Mouse (Mus musculus): Measurements from ENCODE around the gene Olfr544.
A peak's percentile ranks its signal among the peaks of the same experiment; 100 is the strongest.
"Not testable (repeated sequence)": the region's sequence is repeated elsewhere in the genome, so short reads cannot be mapped to it uniquely, and the experiment has no call there.

Gene Olfr544

GRCm38 (mm10) chr7:102509726-102510125 is 21.6 kb upstream of the Olfr544 start:
- no peaks in the 10 kb centered on the region for H3K9me3 ChIP-seq (ENCODE audit: low read length)
- H3K4me3 ChIP-seq (replicated peaks; ENCODE audit: low read length), result no peak overlapping the region
- peaks cover 47% of the 10 kb centered on the region for H3K27me3 ChIP-seq (ENCODE audit: insufficient read depth, low read length)
- no peaks in the 10 kb centered on the region for H3K36me3 ChIP-seq (ENCODE audit: insufficient read depth, low read length)
- H3K4me1 ChIP-seq (replicated peaks; ENCODE audit: low read depth, low read length), result peaks cover 10% of the 10 kb centered on the region; the same call in 1 of the 2 replicates
- TF ChIP-seq POU5F1 (IDR thresholded peaks at IDR 0.05; ENCODE audit: borderline replicate concordance, low read length) (no peak), CTCF (conservative IDR thresholded peaks at IDR 0.05; ENCODE audit: low read length) (no peak), NANOG (IDR thresholded peaks at IDR 0.05; ENCODE audit: borderline replicate concordance, low read length) (no peak)

GRCm38 (mm10) chr7:102508666-102509065 is 20.6 kb upstream of the Olfr544 start:
- Histone ChIP-seq H3K9me3 (ENCODE audit: low read length) (no peaks in the 10 kb centered on the region), H3K4me3 (replicated peaks; ENCODE audit: low read length) (no peak overlapping the region), H3K4me1 (replicated peaks; ENCODE audit: low read depth, low read length) (peaks cover 10% of the 10 kb centered on the region; the same call in 1 of the 2 replicates), H3K27me3 (ENCODE audit: insufficient read depth, low read length) (peaks cover 42% of the 10 kb centered on the region), H3K36me3 (ENCODE audit: insufficient read depth, low read length) (no peaks in the 10 kb centered on the region)
- no peak for TF ChIP-seq POU5F1 (IDR thresholded peaks at IDR 0.05; ENCODE audit: borderline replicate concordance, low read length)
- no peak for TF ChIP-seq NANOG (IDR thresholded peaks at IDR 0.05; ENCODE audit: borderline replicate concordance, low read length)
- no peak for TF ChIP-seq CTCF (conservative IDR thresholded peaks at IDR 0.05; ENCODE audit: low read length)

- H3K4me3 ChIP-seq (replicated peaks; ENCODE audit: low read length), result no peak overlapping the region
- H3K9me3 ChIP-seq (ENCODE audit: low read length), result no peaks in the 10 kb centered on the region
- peaks cover 5% of the 10 kb centered on the region; the same call in 1 of the 2 replicates for H3K4me1 ChIP-seq (replicated peaks; ENCODE audit: low read depth, low read length)
- H3K27me3 ChIP-seq (ENCODE audit: insufficient read depth, low read length), result peaks cover 37% of the 10 kb centered on the region
- TF ChIP-seq POU5F1 (IDR thresholded peaks at IDR 0.05; ENCODE audit: borderline replicate concordance, low read length) (no peak), CTCF (conservative IDR thresholded peaks at IDR 0.05; ENCODE audit: low read length) (no peak), NANOG (IDR thresholded peaks at IDR 0.05; ENCODE audit: borderline replicate concordance, low read length) (no peak)
- H3K36me3 ChIP-seq (ENCODE audit: insufficient read depth, low read length), result no peaks in the 10 kb centered on the region
Measured at GRCm38 (mm10) chr7:102508066-102508465, 20.0 kb upstream of the Olfr544 start.

GRCm38 (mm10) chr7:102506848-102507247 is 18.7 kb upstream of the Olfr544 start:
- Histone ChIP-seq H3K4me3 (replicated peaks; ENCODE audit: low read length) (no peak overlapping the region), H3K4me1 (replicated peaks; ENCODE audit: low read depth, low read length) (peaks cover 5% of the 10 kb centered on the region; the same call in 1 of the 2 replicates), H3K36me3 (ENCODE audit: insufficient read depth, low read length) (no peaks in the 10 kb centered on the region), H3K27me3 (ENCODE audit: insufficient read depth, low read length) (peaks cover 35% of the 10 kb centered on the region), H3K9me3 (ENCODE audit: low read length) (no peaks in the 10 kb centered on the region)
- TF ChIP-seq POU5F1 (IDR thresholded peaks at IDR 0.05; ENCODE audit: borderline replicate concordance, low read length), result no peak
- TF ChIP-seq CTCF (conservative IDR thresholded peaks at IDR 0.05; ENCODE audit: low read length), result peak; percentile 82

GRCm38 (mm10) chr7:102501986-102502385 is 13.9 kb upstream of the Olfr544 start:
- Histone ChIP-seq H3K36me3 (ENCODE audit: insufficient read depth, low read length) (no peaks in the 10 kb centered on the region), H3K9me3 (ENCODE audit: low read length) (no peaks in the 10 kb centered on the region), H3K4me1 (replicated peaks; ENCODE audit: low read depth, low read length) (0 out of 2 replicates have a peak, but pooled peaks cover 3% of the 10 kb centered on the region), H3K4me3 (replicated peaks; ENCODE audit: low read length) (no peak overlapping the region), H3K27me3 (ENCODE audit: insufficient read depth, low read length) (peaks cover 29% of the 10 kb centered on the region)
- TF ChIP-seq NANOG (IDR thresholded peaks at IDR 0.05; ENCODE audit: borderline replicate concordance, low read length) (no peak), CTCF (conservative IDR thresholded peaks at IDR 0.05; ENCODE audit: low read length) (no peak), POU5F1 (IDR thresholded peaks at IDR 0.05; ENCODE audit: borderline replicate concordance, low read length) (no peak)

GRCm38 (mm10) chr7:102499473-102499872 is 11.4 kb upstream of the Olfr544 start, which contains the start of gene Olfr545:
Olfr545 (minus strand) TSS chr7:102499573.
- no peak for TF ChIP-seq POU5F1 (IDR thresholded peaks at IDR 0.05; ENCODE audit: borderline replicate concordance, low read length)
- Histone ChIP-seq H3K4me3 (replicated peaks; ENCODE audit: low read length) (no peak within 1 kb of the TSS), H3K9me3 (ENCODE audit: low read length) (no peaks in the 10 kb centered on the region), H3K27me3 (ENCODE audit: insufficient read depth, low read length) (peaks cover 29% of the 10 kb centered on the region), H3K36me3 (ENCODE audit: insufficient read depth, low read length) (no peaks in the 10 kb centered on the region), H3K4me1 (replicated peaks; ENCODE audit: low read depth, low read length) (no peaks in the 10 kb centered on the region)

GRCm38 (mm10) chr7:102494416-102494815 is 6.3 kb upstream of the Olfr544 start:
- H3K4me1 ChIP-seq (replicated peaks; ENCODE audit: low read depth, low read length); H3K4me3 ChIP-seq (replicated peaks; ENCODE audit: low read length); H3K36me3 ChIP-seq (ENCODE audit: insufficient read depth, low read length); H3K27me3 ChIP-seq (ENCODE audit: insufficient read depth, low read length); H3K9me3 ChIP-seq (ENCODE audit: low read length): not testable (repeated sequence)

GRCm38 (mm10) chr7:102486105-102486504 is 2.0 kb downstream of the Olfr544 start:
- Histone ChIP-seq H3K36me3 (ENCODE audit: insufficient read depth, low read length) (no peaks in the 10 kb centered on the region), H3K9me3 (ENCODE audit: low read length) (no peaks in the 10 kb centered on the region), H3K27me3 (ENCODE audit: insufficient read depth, low read length) (peaks cover 7% of the 10 kb centered on the region; the same call in 1 of the 2 replicates), H3K4me1 (replicated peaks; ENCODE audit: low read depth, low read length) (no peaks in the 10 kb centered on the region; the same call in 1 of the 2 replicates), H3K4me3 (replicated peaks; ENCODE audit: low read length) (no peak overlapping the region)
- TF ChIP-seq POU5F1 (IDR thresholded peaks at IDR 0.05; ENCODE audit: borderline replicate concordance, low read length) (no peak), CTCF (conservative IDR thresholded peaks at IDR 0.05; ENCODE audit: low read length) (no peak), NANOG (IDR thresholded peaks at IDR 0.05; ENCODE audit: borderline replicate concordance, low read length) (no peak)

GRCm38 (mm10) chr7:102484766-102485165 is 3.3 kb downstream of the Olfr544 start:
- H3K4me3 ChIP-seq (replicated peaks; ENCODE audit: low read length); H3K27me3 ChIP-seq (ENCODE audit: insufficient read depth, low read length); H3K4me1 ChIP-seq (replicated peaks; ENCODE audit: low read depth, low read length); H3K9me3 ChIP-seq (ENCODE audit: low read length); H3K36me3 ChIP-seq (ENCODE audit: insufficient read depth, low read length): not testable (repeated sequence)

Data from E14TG2a.4 (cell line).